Mouse (Mus musculus) left cerebral cortex, postnatal 36 days (tissue): ENCODE data around the gene Strn4. TPM values are rescaled to one million over a fixed set of nuclear protein-coding genes. Genes with fewer than 3 reads are reported as not detected.
A peak's percentile ranks its signal among the peaks of the same experiment; 100 is the strongest.

ENCODE experiments used
- DNase-seq, 2 experiments: peaks; one replicate each; pipeline ENCODE4 v3.0.0; 2021 to 2022; ENCODE audit warnings: low spot score in 2 of 2, mixed read lengths in 1 of 2
- intact Hi-C: fragments of 180-260 bp; cut with DNase I; formaldehyde crosslinking; loops from one replicate; pipeline ENCODE4 v1.15.1; 2025
- total RNA-seq, 2 experiments: library from RNA; stranded (reverse); gene quantifications; 2 replicates each; pipeline ENCODE4 v1.2.3; 2021

Strn4 gene
- total RNA-seq, 2 experiments from 2014 or later = 310 to 320 TPM

DNA sequence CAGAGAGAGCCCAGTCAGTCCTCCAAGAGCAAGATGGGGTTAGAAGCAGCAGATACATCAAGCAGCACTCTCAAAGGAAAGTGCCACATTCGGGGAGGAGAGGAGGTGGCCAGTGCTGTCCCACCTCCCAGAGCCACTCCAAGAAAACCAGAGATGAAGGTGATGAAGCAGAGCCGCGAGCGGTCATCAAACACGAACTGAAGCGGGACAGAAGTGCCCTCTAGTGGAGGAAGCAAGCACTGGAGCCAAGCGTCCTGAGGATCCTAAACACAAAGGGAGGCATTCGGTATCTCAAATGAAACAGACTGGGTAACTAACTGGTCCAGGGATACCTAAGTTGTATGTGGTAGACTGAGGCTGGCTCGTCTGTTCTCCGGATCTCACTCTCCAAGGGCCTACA lies 6.0 kb upstream of the Strn4 start:
- peak; percentile 69 to 77 for DNase-seq
- intact Hi-C loops = loop anchor here (2.0 to 5.0 kb wide), 2 partner anchors 38 to 63 kb away; no protein-coding TSS in a partner anchor

DNA sequence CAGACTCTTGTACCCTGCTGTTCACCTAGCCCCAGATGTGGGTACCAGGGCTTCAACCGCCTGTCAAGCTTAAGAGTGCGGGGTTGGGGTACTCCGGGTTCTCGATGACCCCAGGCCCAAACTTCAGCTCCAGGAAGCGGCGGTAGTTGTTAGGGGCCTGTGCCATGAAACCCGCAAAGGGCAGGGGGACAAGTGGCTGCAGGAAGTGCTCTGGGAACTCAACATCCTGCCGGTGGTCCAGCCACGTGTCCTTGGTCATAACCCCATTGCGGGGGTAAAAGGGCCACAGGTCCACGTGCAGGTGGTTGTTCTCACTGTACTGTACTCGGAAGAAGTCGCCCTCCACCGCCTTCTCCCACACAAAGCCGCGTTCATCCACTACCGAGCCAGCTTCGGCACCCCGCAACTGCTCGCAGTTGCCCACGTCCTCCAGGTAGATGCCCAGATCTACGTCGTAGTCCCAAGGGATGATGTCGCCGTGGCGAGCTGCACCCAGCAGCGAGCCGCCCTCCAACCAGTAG lies 5.2 kb upstream of the Strn4 start:
- no peak for DNase-seq
- intact Hi-C loops = loop anchor here (5.0 kb wide), 1 partner anchor 37 kb away; no protein-coding TSS in a partner anchor

DNA sequence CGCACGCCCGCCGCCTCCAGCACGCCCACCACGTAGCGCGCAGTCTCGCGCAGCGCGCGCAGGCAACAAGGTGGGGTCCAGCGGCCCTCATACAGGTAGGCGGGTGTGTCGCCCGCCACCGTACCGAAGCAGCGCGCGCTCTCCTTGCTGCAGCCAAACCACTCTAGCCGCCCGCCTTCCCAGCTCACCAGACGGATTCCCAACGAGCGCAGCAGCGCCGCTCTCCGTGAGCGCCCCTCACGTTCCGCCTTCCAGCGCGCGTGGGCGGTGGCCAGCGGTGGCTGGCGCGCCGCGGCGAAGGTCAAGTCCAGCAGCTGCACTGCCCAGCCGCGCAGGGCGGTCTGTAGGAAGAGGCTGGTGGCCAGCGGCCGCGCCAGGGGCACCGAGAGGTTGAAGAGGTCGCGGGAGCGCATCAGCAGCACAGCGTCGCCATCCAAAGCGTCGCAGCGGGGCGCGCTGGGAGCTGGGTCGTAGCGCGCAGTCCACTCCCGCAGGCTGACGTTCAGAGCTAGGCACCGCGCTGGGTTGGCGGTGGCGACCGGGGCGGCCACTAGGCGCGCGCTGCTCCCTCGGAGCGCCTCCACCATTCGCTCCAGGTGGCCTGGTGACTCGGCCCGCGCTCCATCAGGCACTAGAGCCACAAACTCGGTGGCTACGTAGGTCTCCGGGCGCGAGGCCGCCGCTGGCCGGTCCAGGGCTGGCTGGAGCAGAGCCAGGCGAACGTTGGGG lies 4.6 kb upstream of the Strn4 start:
- intact Hi-C loops = loop anchor here (5.0 kb wide), 1 partner anchor 36 kb away; no protein-coding TSS in a partner anchor
- peak; percentile 69 to 77 for DNase-seq

DNA sequence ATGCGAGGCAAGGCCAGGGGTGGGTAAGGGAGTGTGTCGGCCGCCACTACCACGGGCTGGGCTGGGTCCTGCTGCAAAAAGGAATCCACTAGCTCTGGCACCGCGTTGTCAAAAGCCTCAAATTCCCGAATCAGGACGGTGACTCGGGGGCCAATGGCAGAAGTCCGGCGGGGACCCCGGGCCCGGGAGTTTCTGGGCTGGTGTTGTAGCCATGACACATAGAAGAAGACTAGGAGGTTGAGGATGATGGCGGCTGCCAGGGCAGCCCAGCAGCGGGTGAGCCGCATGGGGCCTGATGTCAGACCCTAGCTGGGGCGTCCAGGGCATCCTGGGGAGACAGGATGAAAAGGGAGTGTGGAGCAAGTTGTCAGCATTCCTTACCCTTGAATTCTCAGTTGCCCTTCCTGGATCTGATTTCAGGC lies 4.0 kb upstream of the Strn4 start:
- DNase-seq = no peak
- intact Hi-C loops = loop anchor here (5.0 kb wide), 1 partner anchor 36 kb away; no protein-coding TSS in a partner anchor

DNA sequence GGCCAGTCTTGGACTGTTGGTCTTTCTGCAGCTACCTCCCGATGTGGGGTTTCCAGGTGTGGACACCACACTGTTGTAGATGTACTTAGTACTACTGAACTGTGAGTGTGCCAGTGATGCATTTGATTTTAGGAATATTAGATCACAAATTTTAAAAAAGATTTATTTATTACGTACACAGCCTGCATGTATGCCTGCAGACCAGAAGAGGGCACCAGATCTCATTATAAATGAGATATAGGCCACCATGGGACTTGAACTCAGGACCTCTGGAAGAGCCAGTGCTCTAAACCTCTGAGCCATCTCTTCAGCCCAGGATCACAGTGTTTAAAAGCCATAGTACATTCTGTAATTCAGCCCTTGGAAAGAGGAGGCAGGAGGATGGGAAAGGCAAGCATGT lies 3.2 kb upstream of the Strn4 start:
- DNase-seq = no peak
- intact Hi-C loops = loop anchor here (5.0 kb wide), 1 partner anchor 35 kb away; no protein-coding TSS in a partner anchor

DNA sequence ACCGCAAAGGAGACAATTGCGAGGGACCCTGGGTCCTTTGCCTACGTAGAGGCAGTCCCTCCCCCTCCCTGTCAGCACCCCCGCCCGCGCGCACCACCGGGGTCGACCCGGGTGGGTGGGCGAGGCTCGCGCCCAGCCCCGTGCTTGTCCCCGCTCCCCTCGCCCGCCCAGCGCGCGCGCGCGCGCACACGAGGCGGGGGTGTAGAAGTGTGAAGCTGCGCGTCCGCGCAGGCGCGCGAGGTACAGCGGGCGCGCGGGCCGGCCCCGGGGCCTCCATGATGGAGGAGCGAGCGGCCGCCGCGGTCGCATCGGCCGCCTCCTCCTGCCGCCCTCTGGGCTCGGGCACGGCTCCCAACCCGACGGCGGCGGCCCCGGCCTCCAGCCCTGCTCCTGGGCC lies 387 bp downstream of the Strn4 start:
- peak; percentile 78 to 85 for DNase-seq
- intact Hi-C loops = no loop called here

DNA sequence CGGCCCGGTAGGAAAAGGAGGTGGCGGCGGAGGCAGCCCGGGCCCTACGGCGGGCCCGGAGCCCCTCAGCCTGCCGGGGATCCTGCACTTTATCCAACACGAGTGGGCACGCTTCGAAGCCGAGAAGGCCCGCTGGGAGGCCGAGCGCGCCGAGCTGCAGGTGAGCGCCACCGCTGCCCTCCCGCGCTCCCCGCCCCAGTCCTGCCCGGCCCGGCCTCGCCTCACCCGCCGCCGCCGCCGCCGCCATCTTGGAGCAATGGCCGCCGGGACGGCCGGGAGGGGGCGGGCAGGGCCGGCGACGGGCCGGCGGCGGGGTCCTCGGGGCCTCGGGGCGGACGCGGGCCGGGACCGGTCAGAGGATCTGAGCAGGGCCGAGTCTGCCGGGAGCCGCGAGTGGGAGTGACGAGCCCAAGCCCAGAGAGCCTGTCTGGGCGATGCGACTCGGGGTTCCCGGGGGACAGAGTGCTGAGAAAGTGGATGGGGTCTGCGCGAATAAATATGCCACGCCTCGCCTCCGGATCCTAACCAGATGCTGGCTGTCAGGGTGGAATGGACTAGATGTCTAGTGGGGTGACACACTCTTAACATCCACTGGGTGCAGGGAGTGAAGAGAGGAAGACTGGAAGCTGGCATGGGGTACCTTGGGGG lies 910 bp downstream of the Strn4 start, which contains the start of gene Fkrp:
Fkrp (minus strand) TSS at position 258 of the 648 bp plus-strand sequence.
- intact Hi-C loops = no loop called here
- peak; percentile 49 to 71 for DNase-seq

DNA sequence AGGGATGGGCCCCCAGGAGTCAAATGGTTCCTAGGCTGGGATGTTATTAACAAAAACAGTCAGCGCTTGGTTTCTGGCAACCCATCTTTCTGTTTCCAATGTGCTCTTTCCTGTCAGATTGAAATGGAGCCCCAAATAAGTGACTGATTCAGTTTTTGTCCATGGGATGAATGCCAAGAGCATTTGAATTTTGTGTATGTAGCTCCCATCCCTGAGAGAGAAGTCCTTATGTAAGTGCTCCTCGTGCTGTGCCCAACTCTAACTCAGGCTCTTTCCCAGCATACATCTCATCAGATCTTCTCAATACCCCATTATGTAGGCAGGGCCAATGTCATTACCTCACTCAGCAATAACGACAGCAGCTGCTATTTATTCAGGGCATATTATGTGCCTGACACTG lies 2.0 kb downstream of the Strn4 start:
- intact Hi-C loops = no loop called here
- DNase-seq = no peak

DNA sequence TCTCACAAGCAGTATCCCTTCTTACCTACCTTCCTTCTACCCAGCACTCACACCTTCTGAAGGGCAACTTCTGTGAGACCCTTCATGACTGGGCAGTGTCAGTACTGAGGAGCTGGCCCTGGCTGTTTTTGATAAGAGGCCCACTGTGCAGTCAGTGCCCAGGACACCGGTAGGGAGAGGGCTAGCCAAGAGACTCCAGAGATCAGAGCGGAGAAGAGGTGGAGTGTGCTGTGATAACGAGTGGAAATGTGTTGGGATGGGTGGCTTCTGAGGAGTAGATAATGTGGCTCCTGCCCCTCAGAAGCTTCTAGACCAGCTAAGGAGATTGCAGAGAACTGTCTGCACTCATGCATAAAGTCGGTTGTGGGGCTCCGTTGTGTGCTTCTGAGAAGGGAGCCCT lies 4.1 kb downstream of the Strn4 start:
- no peak for DNase-seq
- intact Hi-C loops = loop anchor here (5.0 kb wide), 1 partner anchor 38 kb away; no protein-coding TSS in a partner anchor

DNA sequence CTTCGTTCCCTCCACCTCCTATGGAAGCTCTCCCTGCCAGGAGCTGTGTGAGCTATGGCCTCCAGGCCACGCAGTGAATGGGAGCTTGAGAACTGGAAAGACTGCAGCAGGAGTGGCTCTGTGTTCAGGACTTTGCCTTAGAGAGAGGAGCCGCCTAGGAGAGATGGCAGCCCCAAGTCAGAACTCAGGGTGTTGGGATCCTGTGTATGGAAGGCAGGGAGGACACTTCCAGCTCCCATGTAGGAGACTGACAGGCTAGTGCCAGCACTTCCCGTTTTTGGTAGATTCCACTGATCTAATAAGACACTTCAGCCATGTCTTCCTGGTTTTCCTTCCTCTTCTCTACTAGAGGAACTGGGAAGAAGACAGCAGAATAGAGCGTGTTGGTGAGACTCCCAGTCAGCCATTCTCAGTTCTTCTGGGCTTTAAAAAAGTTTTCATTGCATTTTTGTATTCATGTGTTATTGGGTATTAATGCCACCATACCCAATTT lies 4.6 kb downstream of the Strn4 start:
- intact Hi-C loops = loop anchor here (5.0 kb wide), 1 partner anchor 37 kb away; no protein-coding TSS in a partner anchor
- DNase-seq = peak in 1 of 2 experiments; percentile 23

DNA sequence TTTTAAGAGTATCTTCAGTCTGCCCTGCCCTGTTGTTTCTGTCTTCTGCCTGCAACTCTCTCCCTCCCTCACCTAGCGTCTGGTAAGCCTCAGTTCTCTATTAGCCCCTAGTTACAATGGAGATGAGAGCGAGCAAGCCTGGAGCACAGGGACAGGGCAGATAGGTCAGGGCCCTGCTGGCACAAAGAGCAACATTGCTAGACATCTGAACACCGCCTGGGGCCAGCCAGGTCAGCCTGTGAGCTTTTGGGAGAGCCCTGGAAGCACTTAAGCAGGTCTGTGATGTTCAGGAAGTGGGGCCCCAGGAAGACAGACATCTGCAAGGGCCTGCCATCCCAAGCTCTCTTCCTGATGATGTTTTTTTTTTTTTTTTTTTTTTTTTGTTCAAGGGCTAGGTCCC lies 5.4 kb downstream of the Strn4 start:
- DNase-seq = no peak
- intact Hi-C loops = loop anchor here (5.0 kb wide), 1 partner anchor 36 kb away; no protein-coding TSS in a partner anchor

DNA sequence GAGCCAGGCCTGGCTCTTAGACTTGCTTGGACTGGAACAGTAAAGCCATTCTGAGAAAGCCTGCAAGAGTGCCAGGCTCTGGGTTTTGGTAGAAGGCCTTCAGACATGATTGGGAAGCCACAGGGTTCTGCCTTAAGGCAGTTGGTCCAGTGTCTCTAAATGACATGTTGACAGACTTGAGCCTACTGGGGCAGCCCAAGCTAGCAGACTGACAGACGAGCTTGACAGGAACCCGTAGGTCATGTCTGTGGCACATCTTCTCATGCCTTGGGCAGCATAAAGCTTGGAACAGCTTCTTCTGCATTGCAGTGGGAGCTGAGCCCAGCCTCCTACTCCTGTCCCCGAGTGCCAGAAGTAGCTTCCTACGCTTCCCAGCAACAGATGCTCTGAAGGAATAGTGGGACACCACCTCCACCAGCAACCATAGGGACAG lies 6.0 kb downstream of the Strn4 start:
- intact Hi-C loops = loop anchor here (5.0 kb wide), 1 partner anchor 36 kb away; no protein-coding TSS in a partner anchor
- DNase-seq = peak; percentile 83 to 88

DNA sequence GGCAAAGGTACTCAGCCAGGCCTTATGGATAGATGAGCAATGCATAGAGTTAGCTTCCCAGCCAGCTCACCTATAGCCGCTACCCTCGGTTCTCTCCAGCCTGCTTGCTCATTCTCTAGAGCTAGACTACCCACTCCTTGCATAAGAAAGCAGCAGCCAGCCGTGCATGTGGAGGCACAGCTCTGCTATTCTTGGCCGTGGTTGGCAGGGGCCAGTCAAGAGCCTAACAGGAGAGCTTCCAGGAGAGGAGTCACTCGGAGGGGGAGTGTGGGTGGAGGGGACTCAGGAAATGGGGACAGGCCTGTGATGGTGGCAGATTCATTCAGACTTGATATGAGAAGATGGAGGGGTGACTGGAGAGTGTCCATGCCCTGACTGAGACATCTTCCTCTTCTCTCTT lies 8.0 kb downstream of the Strn4 start:
- DNase-seq = peak; percentile 85 to 91
- intact Hi-C loops = loop anchor here (5.0 kb wide), 1 partner anchor 34 kb away; no protein-coding TSS in a partner anchor

DNA sequence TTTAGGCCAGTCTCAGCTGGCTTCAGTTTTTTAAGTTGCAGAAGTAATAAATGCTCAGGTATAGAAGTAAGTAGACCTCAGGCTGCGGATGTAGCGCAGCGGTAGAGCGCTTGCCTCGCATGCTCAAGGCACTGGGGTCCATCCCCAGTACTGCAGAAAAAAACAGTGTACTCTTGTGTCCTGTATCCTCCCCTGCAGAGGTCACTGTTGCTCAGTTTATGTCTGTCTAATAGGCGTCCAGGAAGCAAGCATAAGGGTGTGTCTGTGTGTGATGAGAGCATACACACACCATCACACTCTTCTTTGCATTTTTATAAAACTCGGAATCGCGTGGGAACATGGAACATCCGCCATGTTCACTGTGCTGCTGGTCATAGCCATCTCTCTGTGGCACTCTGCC lies 10.1 kb downstream of the Strn4 start:
- no peak for DNase-seq
- intact Hi-C loops = no loop called here

DNA sequence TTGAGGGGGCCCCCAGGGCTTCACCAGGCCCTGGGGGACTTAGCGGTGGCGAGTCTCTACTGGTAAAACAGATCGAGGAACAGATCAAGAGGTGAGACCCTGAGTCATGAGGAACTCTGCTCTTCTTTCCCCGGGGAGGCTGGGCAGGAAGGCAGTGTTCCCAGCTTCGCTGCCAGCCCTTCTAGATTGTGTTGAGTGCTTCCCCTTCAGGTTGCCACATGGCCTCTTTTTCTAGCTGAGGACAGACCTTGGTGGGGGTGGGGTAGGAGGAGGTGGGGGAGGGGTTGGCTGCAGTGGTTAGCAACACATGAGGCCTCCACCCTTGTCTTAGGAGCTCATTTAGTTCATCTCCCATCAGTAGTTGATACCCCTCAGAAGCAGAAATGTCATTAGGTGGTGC lies 10.9 kb downstream of the Strn4 start:
- no peak for DNase-seq
- intact Hi-C loops = no loop called here

DNA sequence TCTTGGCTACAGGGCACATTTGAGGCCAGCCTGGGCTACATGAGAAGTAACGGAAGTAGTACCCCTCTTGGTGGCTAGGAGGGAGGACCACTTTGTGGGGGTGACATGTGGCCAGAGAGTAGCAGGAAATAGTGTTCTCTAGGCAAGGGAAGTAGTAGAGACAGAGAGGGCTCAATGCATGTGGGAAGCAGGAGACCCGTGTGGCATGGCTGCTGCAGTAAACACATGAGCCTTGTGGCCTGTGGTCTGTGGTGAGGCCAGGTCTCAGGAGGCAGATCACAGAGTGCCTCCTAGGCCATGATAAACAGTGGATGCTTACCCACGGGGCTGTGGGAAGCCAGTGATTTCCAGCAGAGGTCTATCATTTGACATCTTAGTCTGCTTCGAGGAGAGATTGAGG lies 11.6 kb downstream of the Strn4 start:
- intact Hi-C loops = no loop called here
- no peak for DNase-seq

DNA sequence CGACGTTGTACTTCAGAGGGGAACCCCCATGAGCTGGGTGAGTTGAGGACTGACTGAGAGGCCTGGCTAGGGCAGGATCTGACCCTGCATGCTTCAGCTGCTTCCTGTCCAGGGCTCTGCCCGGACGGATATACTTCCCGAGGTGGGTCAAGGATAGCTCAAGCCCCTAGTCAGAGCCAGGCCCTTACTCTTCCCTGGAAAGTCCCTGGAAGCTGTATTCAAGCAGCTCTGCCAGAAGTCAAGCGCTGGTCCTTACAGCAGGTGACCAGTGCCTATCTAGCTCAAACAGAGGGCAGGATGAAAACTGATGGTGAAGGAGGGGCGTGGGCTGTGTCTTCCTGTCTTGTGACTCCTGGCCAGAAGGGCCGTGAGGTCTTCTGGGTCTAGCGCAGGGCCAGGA lies 14.8 kb downstream of the Strn4 start:
- intact Hi-C loops = no loop called here
- no peak for DNase-seq

DNA sequence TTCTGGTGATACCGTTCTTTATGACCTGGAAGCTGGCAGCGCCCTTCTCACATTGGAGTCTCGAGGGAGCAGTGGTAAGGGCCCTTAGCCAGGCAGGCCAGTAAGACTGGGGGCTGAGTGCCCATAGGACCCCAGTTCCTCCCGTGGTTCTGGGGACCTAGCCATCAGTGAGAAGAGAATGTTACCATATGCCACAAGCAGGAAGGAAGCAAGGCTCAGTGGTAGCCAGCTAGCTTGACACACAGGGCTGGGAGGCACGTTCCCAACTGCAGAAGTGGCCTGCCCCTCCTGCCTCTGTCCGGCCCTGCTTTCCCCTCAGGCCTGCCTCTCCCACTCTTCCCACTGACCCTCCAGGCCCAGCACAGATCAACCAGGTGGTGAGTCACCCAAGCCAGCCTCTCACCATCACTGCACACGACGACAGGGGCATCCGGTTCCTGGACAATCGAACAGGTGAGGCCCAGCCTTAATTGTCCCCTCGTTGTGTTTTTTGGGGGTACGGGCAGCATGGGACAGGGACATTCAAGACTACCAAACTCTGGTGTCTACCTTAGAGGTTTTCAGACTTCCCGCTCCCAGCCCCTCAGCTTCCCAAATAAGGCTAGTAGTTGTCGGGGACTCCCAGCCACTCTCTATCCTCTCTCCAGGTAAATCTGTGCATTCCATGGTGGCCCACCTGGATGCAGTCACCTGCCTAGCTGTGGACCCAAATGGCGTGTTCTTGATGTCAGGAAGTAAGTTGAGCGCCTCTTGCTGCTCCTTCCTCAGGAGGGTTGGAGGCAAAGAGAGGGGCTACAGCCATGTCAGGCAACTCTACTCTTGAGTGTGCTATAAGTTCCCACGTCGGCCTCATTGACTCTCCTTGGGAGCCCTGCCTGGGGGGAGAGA lies 22.5 kb downstream of the Strn4 start:
- no peak for DNase-seq
- intact Hi-C loops = no loop called here

DNA sequence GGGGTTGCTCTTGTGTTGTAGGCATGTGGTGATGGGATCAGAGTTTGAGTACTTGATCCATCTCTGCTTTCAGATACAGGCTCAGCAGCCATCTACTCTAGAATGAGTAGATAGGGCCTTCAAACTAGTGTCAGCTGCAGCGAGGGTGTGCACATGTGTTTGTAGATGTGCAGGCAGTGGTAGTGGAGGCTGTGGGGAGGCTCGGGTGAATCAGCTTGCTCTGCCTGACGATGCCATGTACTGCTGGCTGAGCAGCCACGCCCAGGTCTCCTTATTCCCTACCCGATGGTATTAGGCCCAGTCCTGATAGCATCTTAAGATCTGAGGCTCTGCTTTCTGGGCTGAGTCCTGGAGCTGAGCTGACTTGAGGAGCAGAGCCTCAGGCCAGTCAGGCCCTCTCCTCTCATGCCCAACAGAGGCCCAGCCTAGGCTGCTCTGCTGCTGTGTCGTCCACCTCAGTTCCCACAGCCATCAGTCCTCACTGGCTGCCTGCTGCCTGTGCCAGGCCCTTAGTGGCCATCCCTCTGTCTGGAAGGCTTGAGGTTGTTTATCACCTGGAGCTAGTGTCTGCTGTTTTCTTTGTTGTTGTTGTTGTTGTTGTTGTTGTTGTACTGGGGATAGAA lies 23.2 kb downstream of the Strn4 start:
- intact Hi-C loops = no loop called here
- no peak for DNase-seq
